Mouse (Mus musculus) NIH3T3 (cell line): ENCODE measurements at regions not wholly inside any gene's neighbourhood (a gene's known extent, or its start where the extent isn't known, plus 50 kb on each side); places are given as distances from the start of the nearest gene placed in this dataset.
A peak's percentile ranks its signal among the peaks of the same experiment; 100 is the strongest.

ENCODE experiments used
- DNase-seq: peaks from one replicate; pipeline ENCODE4 v3.0.0-alpha.2; 2012; ENCODE audit warnings: low read depth

GRCm38 (mm10) chr12:97529556-97529955 is 729.7 kb downstream of the Galc start:
- DNase-seq, result no peak

GRCm38 (mm10) chr12:97525931-97526330 is 733.3 kb downstream of the Galc start:
- DNase-seq, result no peak

GRCm38 (mm10) chr12:97519834-97520489 is 739.3 kb downstream of the Galc start:
- no peak for DNase-seq

GRCm38 (mm10) chr12:97517534-97517933 is 741.7 kb downstream of the Galc start:
- DNase-seq, result peak; percentile 9

- DNase-seq, result no peak
Observed at GRCm38 (mm10) chr12:97515805-97516204, 743.5 kb downstream of the Galc start.

GRCm38 (mm10) chr12:97511866-97512265 is 747.4 kb downstream of the Galc start:
- DNase-seq, result no peak

- DNase-seq, result no peak
Observed at GRCm38 (mm10) chr12:97501441-97501840, 757.8 kb downstream of the Galc start.

GRCm38 (mm10) chr12:97483559-97483958 is 775.7 kb downstream of the Galc start:
- DNase-seq, result no peak

- DNase-seq, result no peak
Observed at GRCm38 (mm10) chr12:97476466-97477250, 782.6 kb downstream of the Galc start.

GRCm38 (mm10) chr12:97475751-97476150 is 783.5 kb downstream of the Galc start:
- no peak for DNase-seq

GRCm38 (mm10) chr12:97469183-97469582 is 790.1 kb downstream of the Galc start:
- DNase-seq, result no peak

- DNase-seq, result no peak
Observed at GRCm38 (mm10) chr12:97436141-97436540, 823.1 kb downstream of the Galc start.

- DNase-seq, result no peak
Observed at GRCm38 (mm10) chr12:97434021-97434420, 825.2 kb downstream of the Galc start.

GRCm38 (mm10) chr12:97432704-97433103 is 826.6 kb downstream of the Galc start:
- no peak for DNase-seq

- no peak for DNase-seq
Observed at GRCm38 (mm10) chr12:97428252-97428651, 831.0 kb downstream of the Galc start.

GRCm38 (mm10) chr12:97424726-97425125 is 834.5 kb downstream of the Galc start:
- DNase-seq, result no peak

GRCm38 (mm10) chr12:97403440-97403839 is 855.8 kb downstream of the Galc start:
- DNase-seq, result no peak

- DNase-seq, result no peak
Observed at GRCm38 (mm10) chr12:97402412-97403396, 856.6 kb downstream of the Galc start.

- DNase-seq, result no peak
Observed at GRCm38 (mm10) chr12:97398582-97398945, 860.7 kb downstream of the Galc start.

- DNase-seq, result no peak
Observed at GRCm38 (mm10) chr12:97397850-97398581, 861.2 kb downstream of the Galc start.

- DNase-seq, result no peak
Observed at GRCm38 (mm10) chr12:97361804-97362203, 897.5 kb downstream of the Galc start.

- no peak for DNase-seq
Observed at GRCm38 (mm10) chr12:97360656-97361055, 898.6 kb downstream of the Galc start.
